Mouse (Mus musculus) heart, embryonic 14.5 days (tissue): ENCODE results near the gene Rassf2. TPM values are rescaled to one million over a fixed set of nuclear protein-coding genes. Genes with fewer than 3 reads are reported as not detected.
A peak's percentile ranks its signal among the peaks of the same experiment; 100 is the strongest.

Experiments
- ATAC-seq: fragments of 200-750 bp; cut with Nextera tagmentation; 2 replicates; pipeline ENCODE4 v1.8.0; 2017; ENCODE audit warnings: low read depth, moderate TSS enrichment; ENCODE audit not compliant: insufficient number of reproducible peaks, insufficient read depth, low FRiP score
- H3K27ac ChIP-seq, 2 experiments: fragments of 200-500 bp in 1 of 2; fragments of 300-500 bp in 1 of 2; sonication (generic) in 1 of 2; replicated peaks in 1 of 2; 2 replicates each; pipeline ENCODE4 v1.5.1; 2012 to 2014; ENCODE audit warnings: low read depth in 2 of 2, low read length in 2 of 2, control low read depth in 1 of 2, mild to moderate bottlenecking in 1 of 2, mixed read lengths in 1 of 2; ENCODE audit not compliant: control insufficient read depth in 1 of 2, insufficient read depth in 1 of 2
- H3K27me3 ChIP-seq: fragments of 300-500 bp; sonication (generic); 2 replicates; pipeline ENCODE4 v1.6.1; 2014; ENCODE audit warnings: mild to moderate bottlenecking, low read length, control low read depth; ENCODE audit not compliant: control insufficient read depth, insufficient read depth
- H3K36me3 ChIP-seq: fragments of 300-500 bp; sonication (generic); 2 replicates; pipeline ENCODE4 v1.6.1; 2014; ENCODE audit warnings: mild to moderate bottlenecking, control low read depth, low read length, mixed read lengths; ENCODE audit not compliant: control insufficient read depth, insufficient read depth
- H3K4me1 ChIP-seq, 2 experiments: fragments of 200-500 bp in 1 of 2; fragments of 300-500 bp in 1 of 2; sonication (generic) in 1 of 2; 2 replicates each; pipeline ENCODE4 v1.6.1; 2012 to 2014; ENCODE audit warnings: low read length in 2 of 2, control low read depth in 1 of 2, mixed read lengths in 1 of 2; ENCODE audit not compliant: control insufficient read depth in 2 of 2, insufficient read depth in 2 of 2
- H3K4me2 ChIP-seq: fragments of 300-500 bp; sonication (generic); 2 replicates; pipeline ENCODE4 v1.6.1; 2014; ENCODE audit warnings: mild to moderate bottlenecking, low read length
- H3K4me3 ChIP-seq, 2 experiments: fragments of 200-500 bp in 1 of 2; fragments of 300-500 bp in 1 of 2; sonication (generic) in 1 of 2; 2 replicates each; pipeline ENCODE4 v1.5.1; 2012 to 2014; ENCODE audit warnings: low read length in 2 of 2, mild to moderate bottlenecking in 2 of 2, control low read depth in 1 of 2, low read depth in 1 of 2, moderate library complexity in 1 of 2; ENCODE audit not compliant: control insufficient read depth in 1 of 2, insufficient read depth in 1 of 2
- H3K9ac ChIP-seq: fragments of 300-500 bp; sonication (generic); 2 replicates; pipeline ENCODE4 v1.6.1; 2014; ENCODE audit warnings: mild to moderate bottlenecking, low read length
- H3K9me3 ChIP-seq: fragments of 300-500 bp; sonication (generic); 2 replicates; pipeline ENCODE4 v1.6.1; 2016; ENCODE audit warnings: low read length, control low read depth; ENCODE audit not compliant: control insufficient read depth
- WGBS: fragments of 180-500 bp; shearing (Covaris S2); extraction: QIAGEN DNeasy Blood & Tissue Kit; methylation state at CpG from one replicate; pipeline ENCODE4 v1.1.7; 2014; 5-methylcytosine and 5-hydroxymethylcytosine counted together
- polyA plus RNA-seq: library from polyadenylated mRNA; unstranded; fragments of >200 nt; fragmentation: Nextera tagmentation; extraction: Ambion mirVana; gene quantifications from 2 replicates; pipeline ENCODE4 v1.2.1, GENCODE M21; 2014

The Rassf2 gene
- polyA plus RNA-seq, 1 experiment from 2014 or later = 10.9 TPM

GRCm38 (mm10) chr2:131954835-131955234, 75.2 kb downstream of the Rassf2 start:
- H3K36me3 ChIP-seq = no peaks in the 10 kb centered on the region
- H3K4me3 ChIP-seq = peak overlapping the region; percentile 36 to 54
- WGBS = 15% methylated on average over 9 of the region's 9 CpGs
- H3K9me3 ChIP-seq = no peaks in the 10 kb centered on the region
- H3K9ac ChIP-seq = 0 out of 2 replicates have a peak overlapping the region, but pooled peaks have one; percentile 11
- peaks cover 16 to 25% of the 10 kb centered on the region in 2 experiments; a peak in 3 of 4 replicates for H3K4me1 ChIP-seq
- H3K27ac ChIP-seq = peak overlapping the region; percentile 69 to 81
- ATAC-seq = peak; percentile 38; the same call in 1 of the 2 replicates
- peaks cover 21% of the 10 kb centered on the region for H3K27me3 ChIP-seq
- H3K4me2 ChIP-seq = peak overlapping the region; percentile 73

GRCm38 (mm10) chr2:131953711-131954110, 76.3 kb downstream of the Rassf2 start:
- no peak for ATAC-seq
- Histone ChIP-seq H3K9ac (peak overlapping the region; percentile 45), H3K9me3 (no peaks in the 10 kb centered on the region), H3K4me2 (peak overlapping the region; percentile 73), H3K27me3 (peaks cover 21% of the 10 kb centered on the region), H3K4me3 (peak overlapping the region in 1 of 2 experiments; percentile 29; a peak in 3 of 4 replicates), H3K4me1 (peaks cover 16 to 25% of the 10 kb centered on the region in 2 experiments; a peak in 3 of 4 replicates), H3K36me3 (no peaks in the 10 kb centered on the region), H3K27ac (no peak overlapping the region)
- 90% methylated on average over 4 of the region's 4 CpGs for WGBS

GRCm38 (mm10) chr2:131952961-131953538, 77.0 kb downstream of the Rassf2 start:
- H3K36me3 ChIP-seq = no peaks in the 10 kb centered on the region
- peaks cover 16 to 25% of the 10 kb centered on the region in 2 experiments; a peak in 3 of 4 replicates for H3K4me1 ChIP-seq
- H3K9ac ChIP-seq = peak overlapping the region; percentile 45
- H3K4me2 ChIP-seq = peak overlapping the region; percentile 65
- H3K4me3 ChIP-seq = peak overlapping the region; percentile 29 to 32
- H3K27ac ChIP-seq = no peak overlapping the region
- WGBS = 15% methylated on average over 29 of the region's 29 CpGs
- H3K27me3 ChIP-seq = peaks cover 21% of the 10 kb centered on the region
- ATAC-seq = no peak
- no peaks in the 10 kb centered on the region for H3K9me3 ChIP-seq

GRCm38 (mm10) chr2:131952456-131952855, 77.6 kb downstream of the Rassf2 start:
- peak overlapping the region in 1 of 2 experiments; percentile 29; a peak in 1 of 4 replicates for H3K4me3 ChIP-seq
- ATAC-seq = no peak
- H3K9ac ChIP-seq = no peak overlapping the region
- H3K4me2 ChIP-seq = peak overlapping the region; percentile 65
- no peaks in the 10 kb centered on the region for H3K9me3 ChIP-seq
- H3K36me3 ChIP-seq = no peaks in the 10 kb centered on the region
- peaks cover 21% of the 10 kb centered on the region for H3K27me3 ChIP-seq
- H3K27ac ChIP-seq = no peak overlapping the region
- H3K4me1 ChIP-seq = peaks cover 16 to 25% of the 10 kb centered on the region in 2 experiments; a peak in 3 of 4 replicates
- WGBS = 42% methylated on average over 2 of the region's 2 CpGs

- Histone ChIP-seq H3K9me3 (no peaks in the 10 kb centered on the region), H3K27ac (no peak within 1 kb of the TSS), H3K9ac (0 out of 2 replicates have a peak within 1 kb of the TSS, but pooled peaks have one; percentile 16), H3K27me3 (peaks cover 21% of the 10 kb centered on the region), H3K4me2 (peak within 1 kb of the TSS; percentile 25), H3K4me1 (peaks cover 16 to 25% of the 10 kb centered on the region in 2 experiments; a peak in 3 of 4 replicates), H3K4me3 (peak within 1 kb of the TSS; percentile 3 to 13; a peak in 2 of 4 replicates), H3K36me3 (no peaks in the 10 kb centered on the region)
- peak; percentile 27; the same call in 1 of the 2 replicates for ATAC-seq
- WGBS = 8% methylated on average over 11 of the region's 11 CpGs
These were observed 79.4 kb downstream of the Rassf2 start, which contains the start of gene Prnd for GRCm38 (mm10) chr2:131950598-131951095. Gene Prnd, plus strand, starts transcription at chr2:131950861.

GRCm38 (mm10) chr2:131949767-131950597, 80.1 kb downstream of the Rassf2 start:
- no peak for ATAC-seq
- no peak overlapping the region for H3K27ac ChIP-seq
- 47% methylated on average over 9 of the region's 9 CpGs for WGBS
- no peaks in the 10 kb centered on the region for H3K9me3 ChIP-seq
- H3K36me3 ChIP-seq = no peaks in the 10 kb centered on the region
- H3K4me3 ChIP-seq = no peak overlapping the region
- peaks cover 12 to 25% of the 10 kb centered on the region in 2 experiments; a peak in 3 of 4 replicates for H3K4me1 ChIP-seq
- H3K4me2 ChIP-seq = peak overlapping the region; percentile 25; the same call in 1 of the 2 replicates
- 0 out of 2 replicates have a peak overlapping the region, but pooled peaks have one; percentile 16 for H3K9ac ChIP-seq
- H3K27me3 ChIP-seq = peaks cover 21% of the 10 kb centered on the region

GRCm38 (mm10) chr2:131948916-131949639, 81.0 kb downstream of the Rassf2 start:
- peaks cover 10 to 18% of the 10 kb centered on the region in 2 experiments; a peak in 3 of 4 replicates for H3K4me1 ChIP-seq
- H3K9me3 ChIP-seq = no peaks in the 10 kb centered on the region
- H3K27me3 ChIP-seq = peaks cover 21% of the 10 kb centered on the region
- no peak overlapping the region for H3K9ac ChIP-seq
- ATAC-seq = no peak
- H3K4me2 ChIP-seq = no peak overlapping the region
- H3K36me3 ChIP-seq = no peaks in the 10 kb centered on the region
- H3K27ac ChIP-seq = no peak overlapping the region
- H3K4me3 ChIP-seq = no peak overlapping the region
- WGBS = 65% methylated on average over 11 of the region's 11 CpGs
